Mouse (Mus musculus) liver, embryonic 14.5 days (tissue): ENCODE measurements around the gene Eya2.

Experiments used
- CTCF ChIP-seq: IDR thresholded peaks from 2 replicates; pipeline ENCODE4 v1.5.1; 2016; ENCODE audit warnings: antibody characterized with exemption, low read depth, control low read depth
- EP300 ChIP-seq: IDR thresholded peaks from 2 replicates; pipeline ENCODE4 v1.6.1; 2016; ENCODE audit warnings: antibody characterized with exemption, low read depth

DNA sequence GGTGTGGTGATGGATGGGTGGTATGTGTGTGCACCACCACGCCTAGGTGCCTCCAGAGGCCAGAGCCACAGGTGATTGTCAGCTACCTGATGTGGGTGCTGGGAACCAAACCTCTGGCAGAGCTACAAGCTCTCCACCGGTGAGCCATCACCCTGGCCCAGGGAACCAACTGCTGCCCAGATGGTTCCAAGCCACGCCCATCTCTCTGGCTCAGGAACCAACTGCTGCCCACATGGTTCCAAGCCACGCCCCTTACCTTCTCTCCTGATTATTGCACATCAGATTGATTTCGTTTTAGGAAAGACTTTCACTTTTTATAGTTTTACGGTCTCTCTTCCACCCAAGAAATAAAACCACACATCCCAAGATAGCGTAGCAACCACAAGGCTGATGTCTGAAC lies 153.1 kb downstream of the Eya2 start:
- TF ChIP-seq CTCF: no peak
- no peak for TF ChIP-seq EP300
